29 mouse cellular contexts compared by ENCODE assay signal in the genomic region with DNA sequence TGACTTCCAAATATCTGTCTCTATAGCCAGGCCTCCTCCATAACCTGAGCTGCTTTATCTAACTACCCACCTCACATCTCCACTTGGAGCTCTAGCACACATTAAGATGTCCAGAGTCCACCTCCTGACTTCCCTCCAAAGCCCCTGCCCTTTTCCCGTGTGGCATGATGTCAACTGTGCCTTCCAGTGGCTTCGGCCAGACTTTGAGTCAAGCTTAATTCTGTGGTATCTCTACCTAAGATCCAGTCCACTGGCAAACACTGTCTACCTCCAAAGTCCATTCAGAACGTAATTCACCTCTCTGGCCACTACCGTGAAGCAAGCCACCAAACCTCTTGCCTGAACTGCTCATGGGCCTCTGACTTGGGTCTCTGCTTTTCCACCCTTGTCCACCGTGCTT. TPM values are rescaled to one million over a fixed set of nuclear protein-coding genes. Genes with fewer than 3 reads are reported as not detected.
DNase-seq lines count a peak whose midpoint lies in the region; ATAC-seq and TF ChIP-seq lines count a peak whose summit lies in the region.
"Had no signal": no experiment of that assay in that cellular context is flagged by ENCODE, and none has a peak within 500 bp of the region (broad histone marks: within the 10 kb centered on the region; RNA-seq: fewer than 3 reads in every experiment).

No protein-coding gene starts in this region.

- no peak for TF ChIP-seq EP300 in CH12.LX (IDR thresholded peaks at IDR 0.05; ENCODE audit: low read length)

- in situ Hi-C loops in CH12.LX (cut with MboI; ENCODE audit: low pct_ligation_motif_present, low pct_unique_long_range_greater_than_20kb, low sequenced_read_pairs), result no loop called here

- peak overlapping the region; percentile 43; the same call in 1 of the 2 replicates for H3K27ac ChIP-seq in gastrocnemius, adult 2 months
- peak overlapping the region; percentile 85 for H3K27ac ChIP-seq in kidney, adult 2 months (ENCODE audit: insufficient read depth, low read depth, low read length)
- H3K27ac ChIP-seq in kidney, embryonic 16.5 days (ENCODE audit: low read length), result no peak overlapping the region
- no peak overlapping the region for H3K27ac ChIP-seq in CH12.LX (ENCODE audit: insufficient read depth, low read depth)
- no peak overlapping the region; the same call in 1 of the 2 replicates for H3K27ac ChIP-seq in liver, embryonic 13.5 days
- H3K27ac ChIP-seq: embryonic facial prominence, embryonic 15.5 days; forebrain, embryonic 12.5 days; heart, embryonic 13.5 days; limb, embryonic 10.5 days; limb, embryonic 15.5 days; lung, embryonic 15.5 days; midbrain, embryonic 12.5 days; neural tube, embryonic 12.5 days had no signal

- DNase-seq in gastrocnemius, adult 2 months, result no peak
- DNase-seq in gastrocnemius, postnatal 14 days, result no peak
- DNase-seq in kidney, adult 2 months, result peak; percentile 71
- no peak for DNase-seq in CH12.LX (ENCODE audit: extremely low read depth)
- DNase-seq in liver, embryonic 13.5 days, result no peak
- no peak for DNase-seq in layer of hippocampus, postnatal 36 days
- DNase-seq: adrenal gland, postnatal 36 days; cerebellum, adult 18-20 months; cerebellum, postnatal 10 days; forebrain, postnatal 0 days; gastrocnemius, postnatal 25 days; right cerebral cortex, adult 18-20 months; spleen, adult 18-20 months; thymus, postnatal 14 days had no signal

- H3K27me3 ChIP-seq in kidney, adult 2 months (replicated peaks; ENCODE audit: control insufficient read depth, insufficient read depth, low read length), result no peaks in the 10 kb centered on the region
- H3K27me3 ChIP-seq in kidney, embryonic 16.5 days (ENCODE audit: insufficient read depth, low read length), result no peaks in the 10 kb centered on the region
- no peaks in the 10 kb centered on the region for H3K27me3 ChIP-seq in CH12.LX (replicated peaks)
- no peaks in the 10 kb centered on the region for H3K27me3 ChIP-seq in liver, embryonic 13.5 days
- H3K27me3 ChIP-seq: embryonic facial prominence, embryonic 15.5 days; forebrain, embryonic 12.5 days; heart, embryonic 13.5 days; limb, embryonic 15.5 days; lung, embryonic 15.5 days; megakaryocyte, embryonic 14.5 days; midbrain, embryonic 12.5 days; neural tube, embryonic 12.5 days had no signal

- H3K4me1 ChIP-seq in kidney, adult 2 months (ENCODE audit: control insufficient read depth, insufficient read depth, low read length), result peaks cover 16% of the 10 kb centered on the region
- peaks cover 19% of the 10 kb centered on the region for H3K4me1 ChIP-seq in kidney, embryonic 16.5 days (ENCODE audit: insufficient read depth, low read length)
- peaks cover 7 to 41% of the 10 kb centered on the region in 2 experiments for H3K4me1 ChIP-seq in CH12.LX (ENCODE audit: control insufficient read depth in 1 of 2, insufficient read depth in 2 of 2)
- peaks cover 46% of the 10 kb centered on the region for H3K4me1 ChIP-seq in liver, embryonic 13.5 days (replicated peaks)

- intact Hi-C loops in gastrocnemius, adult 2 months (cut with DNase I), result no loop called here
- intact Hi-C loops in gastrocnemius, postnatal 14 days (cut with DNase I; ENCODE audit: low total_unique reads), result no loop called here

- TF ChIP-seq CTCF in gastrocnemius, adult 2 months (IDR thresholded peaks at IDR 0.05), result no peak
- no peak for TF ChIP-seq CTCF in kidney, adult 2 months (conservative IDR thresholded peaks at IDR 0.05; ENCODE audit: insufficient read depth, insufficient read length, low read depth, low read length)
- TF ChIP-seq CTCF in CH12.LX (conservative IDR thresholded peaks at IDR 0.05 in 1 of 2, IDR thresholded peaks at IDR 0.05 in 1 of 2; ENCODE audit: low read depth in 2 of 2, low read length in 2 of 2), result no peak

- H3K4me3 ChIP-seq in gastrocnemius, adult 2 months, result peak overlapping the region; percentile 21; the same call in 1 of the 2 replicates
- peak overlapping the region; percentile 41; the same call in 1 of the 2 replicates for H3K4me3 ChIP-seq in kidney, adult 2 months (ENCODE audit: insufficient read depth, low read depth, low read length)
- no peak overlapping the region for H3K4me3 ChIP-seq in kidney, embryonic 16.5 days (ENCODE audit: low read length)
- H3K4me3 ChIP-seq in CH12.LX (replicated peaks in 1 of 3; ENCODE audit: low read depth in 2 of 3, low read length in 2 of 3, poor library complexity in 1 of 3), result peak overlapping the region in 1 of 3 experiments; percentile 22
- 0 out of 2 replicates have a peak overlapping the region, but pooled peaks have one; percentile 13 for H3K4me3 ChIP-seq in liver, embryonic 13.5 days (replicated peaks)
- H3K4me3 ChIP-seq: embryonic facial prominence, embryonic 15.5 days; forebrain, embryonic 12.5 days; heart, embryonic 13.5 days; limb, embryonic 10.5 days; limb, embryonic 15.5 days; lung, embryonic 15.5 days; megakaryocyte, embryonic 14.5 days; midbrain, embryonic 12.5 days; myocyte; neural tube, embryonic 12.5 days had no signal

- no peak for ATAC-seq in kidney, embryonic 16.5 days (ENCODE audit: low FRiP score, low TSS enrichment)
- no peak for ATAC-seq in liver, embryonic 13.5 days (ENCODE audit: low read depth)
- no peak for ATAC-seq in megakaryocyte progenitor cell, adult 5-6 weeks (replicated peaks; ENCODE audit: poor library complexity)
- ATAC-seq: forebrain, postnatal 0 days; hindbrain, embryonic 16.5 days had no signal

- no peak for TF ChIP-seq RAD21 in CH12.LX (IDR thresholded peaks at IDR 0.05; ENCODE audit: low read depth, low read length)

- TF ChIP-seq POLR2A in kidney, adult 2 months (IDR thresholded peaks at IDR 0.05; ENCODE audit: low read depth, low read length), result no peak
- no peak for TF ChIP-seq POLR2A in CH12.LX (IDR thresholded peaks at IDR 0.05; ENCODE audit: low read depth, low read length)

- peaks cover 30% of the 10 kb centered on the region for H3K79me2 ChIP-seq in CH12.LX (replicated peaks; ENCODE audit: control insufficient read depth, extremely low read depth, insufficient read depth, poor library complexity, severe bottlenecking)

- WGBS in kidney, adult 2 months, result 62% methylated on average over 5 of the region's 5 CpGs
- whole genome bisulfite sequencing in kidney, embryonic 16.5 days, result 92% methylated on average over 5 of the region's 5 CpGs
- WGBS in liver, embryonic 13.5 days (ENCODE audit: insufficient replicate concordance), result 73% methylated on average over 5 of the region's 5 CpGs

- no peaks in the 10 kb centered on the region for H3K9me3 ChIP-seq in kidney, embryonic 16.5 days (ENCODE audit: low read length)
- no peaks in the 10 kb centered on the region for H3K9me3 ChIP-seq in CH12.LX (replicated peaks; ENCODE audit: low read length)
- H3K9me3 ChIP-seq in liver, embryonic 13.5 days (replicated peaks), result no peaks in the 10 kb centered on the region
- H3K9me3 ChIP-seq: embryonic facial prominence, embryonic 15.5 days; forebrain, embryonic 12.5 days; heart, embryonic 13.5 days; limb, embryonic 10.5 days; limb, embryonic 15.5 days; lung, embryonic 15.5 days; megakaryocyte, embryonic 14.5 days; midbrain, embryonic 12.5 days; neural tube, embryonic 12.5 days had no signal

- H3K36me3 ChIP-seq in kidney, adult 2 months (ENCODE audit: control insufficient read depth, insufficient read depth, low read length), result no peaks in the 10 kb centered on the region; the same call in 1 of the 2 replicates
- H3K36me3 ChIP-seq in kidney, embryonic 16.5 days (ENCODE audit: insufficient read depth, low read length), result 0 out of 2 replicates have a peak, but pooled peaks cover 3% of the 10 kb centered on the region
- peaks cover 0 to 48% of the 10 kb centered on the region in 2 experiments for H3K36me3 ChIP-seq in CH12.LX (replicated peaks in 1 of 2; ENCODE audit: control insufficient read depth in 1 of 2, insufficient read depth in 1 of 2, low read length in 1 of 2)
- peaks cover 15% of the 10 kb centered on the region for H3K36me3 ChIP-seq in liver, embryonic 13.5 days
- H3K36me3 ChIP-seq: forebrain, embryonic 12.5 days; lung, embryonic 15.5 days; midbrain, embryonic 12.5 days had no signal

- dilution Hi-C loops in CH12.LX (cut with MboI; ENCODE audit: extremely low pct_ligation_motif_present, extremely low pct_unique_long_range_greater_than_20kb, low sequenced_read_pairs), result no loop called here

- no peak overlapping the region for H3K4me2 ChIP-seq in kidney, embryonic 16.5 days (replicated peaks; ENCODE audit: low read depth, low read length)
- H3K4me2 ChIP-seq in CH12.LX (ENCODE audit: insufficient read depth, low read depth, poor library complexity, severe bottlenecking), result peak overlapping the region; percentile 76
- peak overlapping the region; percentile 96 for H3K4me2 ChIP-seq in liver, embryonic 13.5 days
- H3K4me2 ChIP-seq: embryonic facial prominence, embryonic 15.5 days; forebrain, embryonic 12.5 days; heart, embryonic 13.5 days; limb, embryonic 15.5 days; lung, embryonic 15.5 days; midbrain, embryonic 12.5 days; neural tube, embryonic 12.5 days had no signal

- H3K9ac ChIP-seq in kidney, embryonic 16.5 days (replicated peaks; ENCODE audit: low read length), result no peak overlapping the region
- peak overlapping the region; percentile 42; the same call in 1 of the 2 replicates for H3K9ac ChIP-seq in CH12.LX (ENCODE audit: insufficient read depth, low read depth)
- H3K9ac ChIP-seq in liver, embryonic 13.5 days, result no peak overlapping the region
- H3K9ac ChIP-seq: embryonic facial prominence, embryonic 15.5 days; forebrain, embryonic 12.5 days; forebrain, postnatal 0 days; heart, embryonic 13.5 days; limb, embryonic 15.5 days; lung, embryonic 15.5 days; midbrain, embryonic 12.5 days; neural tube, embryonic 12.5 days had no signal

RNA-seq across cellular contexts. Expression of a gene that starts 2.6 kb away (rescaled TPM):
- 10 to 100 TPM; 10.3 to 18.0 TPM for total RNA-seq in gastrocnemius, adult 2 months (2021)
- 10 to 100 TPM in 1 of 2 experiments, 1 to 10 TPM in 1; 8.4 to 10.1 TPM for total RNA-seq in gastrocnemius, postnatal 14 days (2021)
- polyA plus RNA-seq in kidney, adult 2 months (2012; rRNA removed), result 50.8 and 61.6 TPM in 2 replicates
- 32.7 and 33.1 TPM in 2 replicates for polyA plus RNA-seq in kidney, embryonic 16.5 days (2015; fragmentation: Nextera tagmentation; extraction: Ambion mirVana)
- total RNA-seq in CH12.LX (2012; rRNA removed), result 20.9 and 24.6 TPM in 2 replicates
- 20.0 and 21.9 TPM in 2 replicates for total RNA-seq in CH12.LX (2014; rRNA removed)
- polyA plus RNA-seq in CH12.LX (2012; ENCODE audit: insufficient read length, low read depth), result 16.9 and 20.5 TPM in 2 replicates
- 13.3 and 15.4 TPM in 2 replicates for polyA plus RNA-seq in liver, embryonic 13.5 days (2015; fragmentation: Nextera tagmentation; extraction: Ambion mirVana)
- total RNA-seq in megakaryocyte progenitor cell, adult 5-6 weeks (2015), result 10.8 and 12.7 TPM in 2 replicates
- total RNA-seq in megakaryocyte progenitor cell, adult 5-6 weeks (2017), result 11.3 TPM in 2 replicates
- 1 to 10 TPM; 7.9 to 8.4 TPM for total RNA-seq in layer of hippocampus, postnatal 36 days (2021)

RNA-seq across cellular contexts. Expression of a gene that starts 6.5 kb away (rescaled TPM):
- 10 to 100 TPM; 36.3 to 37.1 TPM for total RNA-seq in gastrocnemius, adult 2 months (2021)
- total RNA-seq in gastrocnemius, postnatal 14 days (2021), result 10 to 100 TPM; 27.5 to 31.4 TPM
- 39.8 and 50.1 TPM in 2 replicates for polyA plus RNA-seq in kidney, adult 2 months (2012; rRNA removed)
- polyA plus RNA-seq in kidney, embryonic 16.5 days (2015; fragmentation: Nextera tagmentation; extraction: Ambion mirVana), result 16.3 and 18.8 TPM in 2 replicates
- total RNA-seq in CH12.LX (2012; rRNA removed) (24.3 and 25.5 TPM in 2 replicates), CH12.LX (2014; rRNA removed) (10.5 TPM in 2 replicates)
- polyA plus RNA-seq in CH12.LX (2012; ENCODE audit: insufficient read length, low read depth), result 23.8 and 28.6 TPM in 2 replicates
- 9.0 and 9.7 TPM in 2 replicates for polyA plus RNA-seq in liver, embryonic 13.5 days (2015; fragmentation: Nextera tagmentation; extraction: Ambion mirVana)
- total RNA-seq in megakaryocyte progenitor cell, adult 5-6 weeks (2015), result 23.2 and 23.5 TPM in 2 replicates
- 14.7 and 17.9 TPM in 2 replicates for total RNA-seq in megakaryocyte progenitor cell, adult 5-6 weeks (2017)
- 10 to 100 TPM; 80.7 to 85.9 TPM for total RNA-seq in layer of hippocampus, postnatal 36 days (2021)

RNA-seq across cellular contexts. Expression of a gene that starts 58.3 kb away (rescaled TPM):
- total RNA-seq in gastrocnemius, adult 2 months (2021), result 10 to 100 TPM; 27.8 to 52.8 TPM
- 10 to 100 TPM; 23.9 to 72.0 TPM for total RNA-seq in gastrocnemius, postnatal 14 days (2021)
- 27.3 and 30.0 TPM in 2 replicates for polyA plus RNA-seq in kidney, adult 2 months (2012; rRNA removed)
- 1.8 and 2.0 TPM in 2 replicates for polyA plus RNA-seq in kidney, embryonic 16.5 days (2015; fragmentation: Nextera tagmentation; extraction: Ambion mirVana)
- total RNA-seq in CH12.LX (2012; rRNA removed) (not detected in 2 replicates), CH12.LX (2014; rRNA removed) (not detected in 2 replicates)
- 0.14 TPM in 1 of 2 replicates, not detected in the other for polyA plus RNA-seq in CH12.LX (2012; ENCODE audit: insufficient read length, low read depth)
- polyA plus RNA-seq in liver, embryonic 13.5 days (2015; fragmentation: Nextera tagmentation; extraction: Ambion mirVana), result 0.32 and 0.58 TPM in 2 replicates
- total RNA-seq in megakaryocyte progenitor cell, adult 5-6 weeks (2015), result not detected in 2 replicates
- total RNA-seq in megakaryocyte progenitor cell, adult 5-6 weeks (2017), result not detected in 2 replicates
- under 1 TPM in 1 of 2 experiments, not detected in 1; 0.28 TPM for total RNA-seq in layer of hippocampus, postnatal 36 days (2021)
- total RNA-seq: common myeloid progenitor, adult 5-6 weeks; MEL had no signal

Comparison
In these comparisons a context has a peak if more than half of its experiments do, and no peak if none do; other contexts are left out.
1. H3K27ac ChIP-seq: peak in gastrocnemius, adult 2 months (single experiment) and kidney, adult 2 months (single experiment); none in kidney, embryonic 16.5 days (single experiment), CH12.LX (single experiment) and liver, embryonic 13.5 days (single experiment).
2. RNA of a gene that starts 58.3 kb away (total RNA-seq): 23.9 to 72.0 TPM in gastrocnemius, postnatal 14 days and 27.8 to 52.8 TPM in gastrocnemius, adult 2 months; 0.28 TPM in layer of hippocampus, postnatal 36 days, not detected in CH12.LX and not detected in megakaryocyte progenitor cell, adult 5-6 weeks; every median in the first group is over 10 times any median in the second.